Mouse (Mus musculus) left cerebral cortex, postnatal 14 days (tissue): ENCODE results near the gene Rrp36. TPM values are rescaled to one million over a fixed set of nuclear protein-coding genes. Genes with fewer than 3 reads are reported as not detected.

Experiments used
- DNase-seq, 2 experiments: peaks; one replicate each; pipeline ENCODE4 v3.0.0; 2021 to 2022; ENCODE audit warnings: low spot score in 2 of 2, mixed read lengths in 1 of 2
- intact Hi-C: fragments of 180-260 bp; cut with DNase I; formaldehyde crosslinking; loops from one replicate; pipeline ENCODE4 v1.15.1; 2025
- long read RNA-seq, 2 experiments: library from polyadenylated mRNA; stranded (forward); transcript quantifications; one replicate each; pipeline ENCODE4 v2.0.0; 2021
- total RNA-seq, 2 experiments: library from RNA; stranded (reverse); gene quantifications; 2 replicates each; pipeline ENCODE4 v1.2.3; 2021

The Rrp36 gene
- 10 to 100 TPM; 14.1 to 15.7 TPM for total RNA-seq
- long read RNA-seq, experiment 1, transcript Rrp36-201 (7 exons, 1,195 nt): major isoform, 14 of 21 reads
- long read RNA-seq, experiment 1, partial matches to known transcripts: 1 of 21 reads
- long read RNA-seq, experiment 1, other reads (novel, unspliced or antisense): 5 of 21 reads
- long read RNA-seq, experiment 2, transcript Rrp36-201 (7 exons, 1,195 nt): major isoform, 12 of 23 reads
- long read RNA-seq, experiment 2, partial matches to known transcripts: 1 of 23 reads
- long read RNA-seq, experiment 2, other reads (novel, unspliced or antisense): 9 of 23 reads

DNA sequence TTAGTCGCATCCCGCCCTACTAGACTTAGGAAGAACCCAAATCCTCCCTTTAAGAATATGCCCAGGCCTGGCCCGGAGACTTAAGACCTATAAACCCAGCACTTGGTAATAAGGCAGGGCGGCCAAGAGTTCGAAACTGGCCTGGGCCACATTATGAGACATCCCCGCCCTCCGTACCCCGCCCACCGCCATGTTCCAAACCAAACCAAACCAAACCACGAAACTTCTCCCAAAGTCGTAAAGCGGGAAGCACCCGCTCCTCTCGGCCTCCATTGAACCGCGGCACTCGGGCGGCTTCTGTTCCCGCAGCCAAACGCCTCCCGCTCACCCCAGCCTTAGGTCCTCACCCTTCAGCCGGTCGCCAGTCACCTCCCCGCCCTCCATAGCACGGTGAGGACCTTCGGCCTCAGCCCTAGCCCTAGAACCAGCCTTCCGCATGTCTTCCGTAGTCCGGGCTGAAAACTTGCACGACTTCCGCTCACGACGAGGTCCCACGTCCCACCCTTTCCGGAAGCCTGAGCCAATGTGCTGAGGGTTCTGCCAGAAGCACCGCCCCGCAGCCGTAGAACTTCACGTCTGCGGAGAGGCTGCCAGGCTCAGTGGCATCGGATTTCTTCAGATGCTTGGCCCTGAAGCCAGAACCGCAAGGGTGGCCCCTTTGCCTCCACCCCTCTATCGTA lies at the start of gene Rrp36:
Rrp36 (minus strand) TSS at position 503 of the 680 bp plus-strand sequence.
- DNase-seq: peak; percentile 90 to 92
- intact Hi-C loops: no loop called here

DNA sequence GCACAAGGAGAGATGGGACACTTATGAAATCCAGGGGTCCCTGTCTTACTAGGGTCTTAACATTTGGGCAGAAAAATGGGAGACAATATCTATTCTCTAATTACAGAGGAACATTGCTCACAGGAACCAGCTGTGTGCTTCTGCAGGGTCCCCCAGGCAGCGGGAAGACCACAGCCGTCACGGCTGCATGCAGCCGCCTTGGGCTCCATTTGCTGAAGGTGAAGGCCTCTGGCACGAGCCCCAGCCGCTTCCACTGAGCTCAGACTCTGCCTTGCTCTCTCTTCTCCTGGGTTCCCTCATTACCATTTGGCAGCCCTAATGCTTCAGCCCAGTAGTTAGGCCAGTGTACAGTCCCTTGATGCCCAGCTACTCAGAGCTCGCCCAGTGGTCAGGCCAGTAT lies 46.9 kb upstream of the Rrp36 start:
- intact Hi-C loops: no loop called here
- no peak for DNase-seq

DNA sequence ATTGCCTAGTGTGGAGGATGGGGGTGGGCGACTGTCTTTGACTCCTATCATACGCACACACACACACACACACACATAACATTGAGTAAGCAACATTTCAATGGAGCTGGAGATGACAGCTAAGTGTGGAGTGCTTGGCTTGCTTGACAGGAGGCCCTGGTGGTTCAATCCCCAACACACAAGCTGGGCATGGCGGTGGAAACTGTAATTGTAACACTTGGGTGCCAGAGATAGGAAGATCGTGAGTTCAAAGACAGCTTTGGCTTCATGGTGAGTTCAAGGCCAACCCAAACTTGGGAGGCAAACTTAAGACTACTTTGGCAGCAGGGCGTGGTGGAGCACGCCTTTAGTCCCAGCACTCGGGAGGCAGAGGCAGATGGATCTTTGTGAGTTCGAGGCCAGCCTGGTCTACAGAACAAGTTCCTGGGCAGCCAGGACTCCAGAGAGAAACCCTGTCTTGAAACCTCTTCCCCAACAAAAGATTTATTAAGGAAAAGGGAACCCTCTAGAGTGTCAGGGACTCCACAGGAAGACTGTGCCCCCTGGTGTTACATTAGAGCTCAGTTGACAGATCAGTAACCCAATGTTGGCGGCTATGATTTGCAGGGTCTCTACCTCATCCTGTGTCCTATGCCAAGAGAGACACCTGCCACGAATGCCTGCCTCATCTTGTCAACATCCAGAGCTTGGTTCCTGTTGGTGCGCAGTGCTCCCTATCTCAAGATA lies 40.8 kb upstream of the Rrp36 start:
- intact Hi-C loops: no loop called here

DNA sequence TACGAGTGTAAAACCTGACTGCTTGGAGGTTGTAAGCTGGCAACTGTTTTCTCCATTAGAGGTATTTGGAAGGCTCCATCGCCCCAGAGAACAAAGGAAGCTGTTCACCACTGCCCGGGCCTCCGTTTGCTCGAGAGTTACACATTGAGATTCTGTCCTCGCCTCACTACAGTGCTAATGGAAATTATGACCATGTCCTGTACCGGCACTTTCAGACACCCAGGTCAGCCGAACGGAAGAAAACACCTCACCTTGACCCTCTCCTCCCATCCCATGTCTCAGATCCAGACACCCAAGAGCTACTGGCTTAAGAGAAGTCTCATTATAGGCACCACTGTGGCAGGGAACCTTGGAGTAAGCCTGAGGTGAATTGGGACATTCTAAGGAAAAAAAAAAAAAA lies 39.7 kb upstream of the Rrp36 start:
- intact Hi-C loops: loop anchor here (2.0 kb wide), 1 partner anchor 59 kb away; the partner anchor contains the start of gene 2310039H08Rik
- DNase-seq: no peak

More for the DNA sequence above, 40.8 kb upstream of the Rrp36 start:
- DNase-seq: peak in 1 of 2 experiments; percentile 27

DNA sequence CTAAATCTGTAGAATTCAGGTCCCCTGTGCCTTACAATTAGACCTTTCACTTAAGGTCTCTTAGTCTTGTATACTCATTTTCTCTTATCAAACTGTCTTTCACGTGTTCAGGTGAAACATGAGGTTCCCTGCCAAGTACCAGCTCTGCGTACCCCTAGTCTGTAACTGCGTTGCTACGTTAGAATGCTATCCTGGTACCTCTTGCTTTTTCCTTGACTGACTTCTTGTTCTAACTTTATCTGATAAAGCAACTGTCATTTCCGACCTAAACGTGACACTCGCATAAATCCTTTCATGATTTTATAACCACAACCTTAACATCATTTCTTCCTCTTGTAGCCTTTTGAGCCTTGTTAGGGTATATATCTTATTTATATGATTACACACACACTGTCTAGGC lies 38.3 kb upstream of the Rrp36 start:
- DNase-seq: no peak
- intact Hi-C loops: loop anchor here (2.0 kb wide), 1 partner anchor 60 kb away; the partner anchor contains the start of gene 2310039H08Rik

DNA sequence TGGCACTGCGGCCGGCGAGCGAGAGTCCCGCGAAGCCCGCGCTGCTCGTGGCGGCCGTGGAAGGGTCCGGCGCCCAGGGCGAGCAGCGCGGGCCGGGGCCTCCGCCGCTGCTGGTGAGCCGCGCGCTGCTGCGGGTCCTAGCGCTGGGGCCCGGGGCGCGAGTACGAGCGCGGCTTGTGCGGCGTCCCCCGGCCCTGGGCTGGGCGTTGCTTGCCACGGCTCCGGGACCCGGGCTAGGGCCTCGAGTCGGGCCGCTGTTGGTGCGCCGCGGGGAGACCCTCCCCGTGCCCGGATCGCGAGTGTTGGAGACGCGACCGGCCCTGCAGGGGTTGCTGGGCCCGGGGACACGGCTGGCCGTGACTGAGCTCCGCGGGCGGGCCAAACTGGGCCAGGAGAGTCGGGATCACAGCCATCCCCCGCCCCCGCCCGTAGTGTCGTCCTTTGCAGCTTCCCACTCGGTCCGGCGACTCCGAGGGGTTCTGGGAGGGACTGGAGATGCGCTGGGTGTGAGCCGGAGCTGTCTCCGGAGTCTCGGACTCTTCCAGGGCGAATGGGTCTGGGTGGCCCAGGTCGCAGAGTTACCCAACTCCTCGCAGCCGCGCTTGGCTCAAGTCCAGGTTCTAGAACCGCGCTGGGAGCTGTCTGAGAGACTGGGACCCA lies 37.6 kb upstream of the Rrp36 start:
- intact Hi-C loops: loop anchor here (2.0 kb wide), 1 partner anchor 61 kb away; the partner anchor contains the start of gene 2310039H08Rik
- peak; percentile 26 to 28 for DNase-seq

DNA sequence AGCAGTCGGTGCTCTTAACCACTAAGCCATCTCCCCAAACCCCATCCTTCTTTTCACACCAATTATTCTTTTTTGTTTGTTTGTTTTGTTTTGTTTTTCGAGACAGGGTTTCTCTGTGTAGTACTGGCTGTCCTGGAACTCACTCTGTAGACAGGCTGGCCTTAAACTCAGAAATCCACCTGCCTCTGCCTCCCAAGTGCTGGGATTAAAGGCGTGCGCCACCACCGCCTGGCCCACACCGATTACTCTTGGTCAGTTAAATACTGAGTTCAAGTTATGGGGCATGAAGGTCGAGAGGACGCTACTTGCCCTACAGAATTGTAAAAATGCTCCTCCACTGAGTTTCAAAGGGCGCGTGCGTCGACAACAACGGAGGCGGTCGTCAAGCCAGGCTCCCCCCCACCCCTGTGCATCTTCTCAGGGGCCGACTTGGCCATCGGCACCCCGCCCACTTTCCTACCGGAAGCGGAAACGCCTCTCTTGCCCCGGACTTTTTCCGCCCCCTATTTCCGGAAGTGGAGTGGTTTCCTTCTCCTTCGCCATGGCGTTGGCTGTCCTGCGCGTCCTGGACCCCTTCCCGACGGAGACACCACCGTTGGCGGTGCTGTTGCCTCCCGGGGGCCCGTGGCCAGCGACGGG lies 36.9 kb upstream of the Rrp36 start, which contains the start of gene Pex6:
Pex6 (plus strand) TSS at position 505 of the 639 bp plus-strand sequence.
- intact Hi-C loops: no loop called here

DNA sequence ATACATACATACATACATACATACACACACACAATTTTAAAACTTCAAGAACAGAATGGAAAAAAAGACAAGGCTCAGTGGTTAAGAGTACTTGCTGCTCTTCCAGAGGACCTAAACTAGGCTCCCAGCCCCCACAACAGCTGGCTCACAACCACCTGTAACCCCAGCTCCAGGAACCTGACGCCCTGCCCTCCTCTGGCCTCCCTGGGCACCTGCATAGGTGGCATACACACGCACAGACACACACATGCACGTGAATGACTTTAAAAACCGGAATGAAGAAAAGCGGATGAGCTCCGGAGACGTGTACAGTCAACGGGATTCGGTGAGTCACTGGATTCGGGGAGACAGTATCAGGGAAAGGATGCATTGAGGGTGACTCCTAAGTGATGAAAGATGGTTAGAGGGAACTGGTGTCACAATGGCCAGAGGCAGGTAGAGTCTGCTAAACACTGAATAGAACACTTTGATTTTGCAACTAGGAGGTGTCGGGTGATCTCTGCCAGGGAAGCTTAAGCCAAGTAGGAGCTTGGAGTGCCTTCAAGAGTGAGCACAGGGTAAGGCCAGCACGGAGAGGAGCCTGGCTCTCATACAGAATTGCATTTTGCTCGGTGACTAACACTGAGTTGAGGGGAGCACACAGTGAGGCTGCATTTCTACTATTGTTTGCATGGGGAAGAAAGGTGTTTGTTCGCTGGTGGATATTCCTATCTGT lies 32.4 kb upstream of the Rrp36 start:
- intact Hi-C loops: no loop called here
- no peak for DNase-seq

More for the DNA sequence above, 36.9 kb upstream of the Rrp36 start, which contains the start of gene Pex6:
- DNase-seq: peak; percentile 91 to 93

DNA sequence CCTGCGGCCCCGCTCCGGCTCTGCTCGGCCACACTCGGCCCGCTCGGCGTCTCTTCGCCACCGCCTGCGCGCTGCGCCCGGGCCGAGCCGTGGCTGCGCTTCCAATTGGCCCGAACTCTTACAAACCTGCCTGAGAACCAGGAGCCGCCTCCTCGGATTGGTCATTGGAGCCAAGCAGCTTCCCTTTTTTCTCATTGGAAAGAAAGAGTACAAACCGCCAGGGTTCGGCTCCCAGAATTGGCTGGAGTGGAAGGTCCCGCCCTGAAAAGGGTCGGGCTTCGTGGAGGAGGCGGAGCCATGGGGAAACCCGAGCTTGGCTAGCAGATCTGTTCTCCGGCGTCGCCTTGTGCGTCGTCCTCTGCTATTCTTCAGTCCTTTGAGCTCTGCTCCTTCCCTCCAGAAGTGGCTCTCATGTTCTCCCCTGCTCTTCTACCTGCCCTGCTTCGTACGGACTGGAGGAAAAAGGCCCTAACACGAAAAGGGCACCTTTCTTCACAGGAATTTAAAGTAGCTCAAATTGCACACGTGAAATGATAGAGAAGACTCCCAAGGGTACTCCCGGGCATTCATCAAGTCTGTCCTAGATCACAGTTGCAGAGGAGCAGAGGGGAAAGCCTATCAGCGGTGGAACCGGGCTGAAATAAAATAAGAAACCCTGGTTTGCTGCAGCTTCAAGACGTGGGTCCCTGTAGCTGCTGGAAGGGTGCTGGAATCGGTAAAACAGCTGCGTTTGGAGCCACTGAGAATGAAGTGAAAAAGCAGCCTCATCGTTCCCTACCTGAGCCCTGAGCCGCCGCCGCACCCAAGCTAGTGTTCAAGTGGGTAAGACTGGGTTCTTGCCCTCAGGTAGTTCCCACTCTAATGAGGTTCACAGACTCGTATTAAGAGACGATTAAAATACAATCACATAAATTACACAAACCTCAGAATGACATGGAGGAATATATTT lies 31.0 kb upstream of the Rrp36 start, which contains the start of gene Ppp2r5d:
Ppp2r5d (minus strand) TSS at position 225 of the 949 bp plus-strand sequence.
- intact Hi-C loops: no loop called here
- DNase-seq: peak; percentile 97 to 99

DNA sequence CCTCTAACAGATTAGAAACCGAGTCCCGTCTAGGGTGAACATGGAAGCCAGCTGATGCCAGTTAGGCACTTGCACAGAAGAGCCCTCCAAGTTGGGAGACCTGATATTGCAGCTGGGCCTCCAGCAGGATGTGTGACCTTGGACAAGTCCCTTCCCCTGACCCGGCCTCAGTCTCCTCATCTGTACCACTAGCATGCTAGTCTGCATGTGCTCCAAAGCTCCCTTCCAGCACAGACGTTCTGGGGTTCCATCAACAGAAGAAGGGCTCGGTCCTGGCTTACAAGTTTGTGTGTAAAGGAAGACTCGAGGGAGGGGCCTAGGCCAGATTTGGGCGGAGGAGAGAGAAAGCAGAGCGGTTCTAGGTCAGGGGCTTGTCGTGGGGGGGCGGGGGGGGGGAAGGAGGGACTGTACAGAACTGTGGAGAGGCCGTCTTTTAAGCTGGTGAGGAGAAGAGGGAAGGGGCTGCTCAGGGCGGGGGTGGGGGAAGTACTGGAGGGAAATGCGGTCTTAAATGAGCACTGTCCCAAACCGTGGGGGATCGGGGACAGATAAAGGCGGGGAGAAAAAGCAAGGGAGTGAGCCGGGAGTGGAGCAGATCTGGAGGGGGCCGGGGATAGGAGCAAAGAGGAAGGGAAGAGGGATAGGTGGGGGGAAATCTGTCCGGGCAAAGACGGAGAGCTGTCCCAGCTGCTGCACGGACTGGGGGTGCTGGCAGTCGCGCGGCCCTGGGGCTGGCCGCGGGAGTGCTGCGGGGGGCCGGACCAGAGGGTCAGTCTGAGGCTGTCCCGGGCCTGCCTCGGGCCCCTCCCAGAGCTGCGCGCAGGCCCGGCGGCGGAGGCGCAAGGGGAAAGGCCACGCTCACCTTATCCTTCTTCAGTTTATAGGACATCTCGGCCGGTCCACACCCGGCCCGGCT lies 30.1 kb upstream of the Rrp36 start:
- DNase-seq: no peak
- intact Hi-C loops: no loop called here

DNA sequence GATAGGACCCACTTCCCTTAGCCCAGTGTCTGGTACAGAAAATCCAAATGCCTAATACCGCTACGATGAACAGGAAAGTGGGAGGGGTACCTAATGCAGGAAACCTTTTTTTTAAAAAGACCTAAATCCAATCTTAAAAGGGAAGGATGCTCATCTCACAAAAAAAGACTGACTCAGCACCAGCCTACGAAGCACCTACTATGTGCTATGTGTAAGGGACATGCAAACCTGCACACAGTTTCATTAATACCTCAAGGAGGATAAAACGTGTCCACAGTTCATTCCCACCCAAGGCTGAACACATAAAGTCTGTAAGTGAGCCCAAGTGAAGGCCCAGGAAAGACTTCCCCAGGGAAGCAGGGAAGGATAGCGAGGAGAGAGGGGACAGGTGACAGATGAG lies 28.4 kb upstream of the Rrp36 start:
- no peak for DNase-seq
- intact Hi-C loops: no loop called here

DNA sequence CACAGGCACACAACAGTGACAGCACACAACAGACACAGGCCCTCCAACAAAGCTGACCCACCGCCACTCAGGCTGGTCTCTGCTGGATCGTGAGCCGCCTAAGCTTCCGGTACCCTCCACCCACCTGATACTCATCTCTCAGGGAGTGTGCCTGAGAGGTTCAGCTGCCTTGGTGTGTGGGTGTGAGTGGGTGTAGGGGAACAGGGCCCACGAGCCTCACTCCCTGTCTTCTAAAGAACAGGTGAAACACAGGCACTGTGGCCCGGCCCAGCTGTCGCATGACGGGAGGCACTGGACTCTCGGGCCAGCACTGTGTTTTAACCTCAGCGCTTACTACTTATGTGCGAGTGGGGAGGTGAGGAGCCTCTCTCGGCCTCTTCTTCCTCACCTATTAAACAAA lies 27.9 kb upstream of the Rrp36 start:
- DNase-seq: no peak
- intact Hi-C loops: no loop called here

DNA sequence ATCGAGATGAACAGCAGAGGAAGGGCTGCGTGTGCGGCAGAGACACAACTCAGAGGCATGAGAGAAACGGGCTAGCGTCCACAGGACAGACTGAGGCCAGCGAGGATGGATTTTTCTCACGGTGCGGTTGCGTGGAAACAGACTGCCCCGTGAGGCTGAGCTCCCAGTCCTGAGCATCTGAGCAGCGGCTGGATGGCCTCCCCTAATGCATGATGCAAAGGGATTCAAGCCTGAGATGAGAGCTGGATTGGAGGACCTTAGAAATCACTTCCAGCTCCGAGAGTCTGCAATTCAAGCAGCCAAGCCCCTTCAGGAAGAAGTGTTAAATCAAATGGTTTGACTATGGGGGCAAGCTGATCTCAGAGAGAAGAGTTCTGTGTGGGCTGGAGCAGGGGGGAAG lies 27.3 kb upstream of the Rrp36 start:
- intact Hi-C loops: no loop called here
- DNase-seq: no peak

DNA sequence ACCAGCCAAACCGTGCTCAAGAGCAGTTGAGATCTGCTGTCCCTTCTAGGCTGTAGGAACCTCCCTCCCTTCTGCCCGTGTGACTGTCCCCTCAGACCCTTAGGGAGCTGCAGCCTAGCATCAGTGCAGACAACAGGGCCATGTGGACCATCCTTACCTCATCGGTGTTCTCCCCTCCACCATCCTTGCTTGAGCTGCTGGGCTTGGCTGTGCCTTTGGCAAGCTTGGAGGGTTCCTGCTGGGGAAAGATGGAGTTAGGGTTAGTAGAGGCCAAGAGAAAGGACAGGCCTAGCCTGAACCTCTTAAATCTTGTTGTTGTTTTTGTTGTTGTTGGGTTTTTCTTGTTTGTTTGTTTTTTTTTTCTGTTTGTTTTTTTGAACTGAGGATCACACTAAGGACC lies 25.8 kb upstream of the Rrp36 start:
- intact Hi-C loops: no loop called here
- no peak for DNase-seq

DNA sequence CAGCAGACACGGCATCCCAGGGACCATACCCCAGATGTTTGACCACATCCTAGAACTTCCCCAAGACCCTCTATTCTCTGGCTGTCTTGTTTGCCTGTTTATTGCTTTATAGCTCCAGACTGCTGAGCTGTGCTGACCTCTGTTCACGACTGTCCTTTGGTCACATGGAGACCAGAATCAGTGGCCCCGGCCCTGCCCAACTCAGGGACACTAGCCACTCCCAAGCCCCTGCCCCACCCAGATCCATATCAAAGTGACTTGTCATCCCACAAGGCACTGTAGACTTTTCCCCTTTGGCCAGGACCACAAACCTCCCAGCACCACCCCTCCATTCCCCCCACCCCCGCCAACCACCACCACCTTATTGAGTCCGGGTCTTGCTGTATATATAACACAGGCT lies 25.1 kb upstream of the Rrp36 start:
- intact Hi-C loops: no loop called here
- no peak for DNase-seq

DNA sequence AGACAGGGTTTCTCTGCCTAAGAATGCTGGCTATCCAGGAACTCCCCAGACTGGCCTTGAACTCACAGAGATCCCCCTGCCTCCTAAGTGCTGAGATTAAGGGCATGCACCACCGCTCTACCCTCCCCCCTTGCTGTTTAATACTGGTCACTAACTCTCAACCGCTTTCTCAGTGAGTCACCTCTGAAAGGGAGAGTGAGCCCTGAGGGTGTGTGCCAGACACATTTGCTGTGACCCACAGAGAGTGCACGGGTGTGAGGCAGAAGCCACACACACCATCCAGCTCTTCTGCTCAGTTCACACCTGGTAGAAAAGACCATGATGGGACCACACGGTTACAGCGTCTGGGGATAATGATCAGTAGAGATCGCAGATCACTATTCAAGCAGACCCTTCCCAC lies 24.4 kb upstream of the Rrp36 start:
- no peak for DNase-seq
- intact Hi-C loops: no loop called here
